Mouse (Mus musculus): ENCODE data around the gene Ankrd13c. TPM values are rescaled to one million over a fixed set of nuclear protein-coding genes. Genes with fewer than 3 reads are reported as not detected.

Gene Ankrd13c
- total RNA-seq (2023), result 10 to 100 TPM; 76.7 to 80.3 TPM

DNA sequence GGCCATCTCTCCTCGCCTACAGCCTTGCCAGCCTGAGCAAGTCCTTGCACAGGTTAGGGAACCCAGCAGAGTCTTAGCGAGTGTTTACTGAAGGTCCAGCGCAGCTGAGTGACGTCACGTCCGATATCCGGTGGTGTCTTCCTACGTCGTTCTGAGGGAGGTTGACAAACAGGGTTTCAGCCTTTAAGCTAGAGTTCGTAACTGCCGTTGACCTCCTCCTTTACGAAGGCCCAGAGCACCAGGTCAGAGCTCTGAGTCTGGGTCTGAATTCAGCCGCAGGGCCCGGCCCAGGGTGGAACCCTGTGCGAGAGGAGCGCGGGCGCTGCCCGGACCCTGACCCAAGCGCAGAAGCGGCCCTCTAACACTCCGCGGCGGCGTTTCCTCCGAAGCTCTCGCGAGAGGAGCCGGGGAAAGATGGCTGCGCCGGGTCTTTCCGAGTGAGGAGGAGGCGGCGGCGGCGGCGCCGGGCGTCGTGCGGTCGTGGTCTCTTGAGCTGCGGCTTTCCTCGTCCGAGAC lies at the start of gene Ankrd13c:
Gene Ankrd13c, plus strand, starts transcription at position 397 of the 516 bp plus-strand sequence.

DNA sequence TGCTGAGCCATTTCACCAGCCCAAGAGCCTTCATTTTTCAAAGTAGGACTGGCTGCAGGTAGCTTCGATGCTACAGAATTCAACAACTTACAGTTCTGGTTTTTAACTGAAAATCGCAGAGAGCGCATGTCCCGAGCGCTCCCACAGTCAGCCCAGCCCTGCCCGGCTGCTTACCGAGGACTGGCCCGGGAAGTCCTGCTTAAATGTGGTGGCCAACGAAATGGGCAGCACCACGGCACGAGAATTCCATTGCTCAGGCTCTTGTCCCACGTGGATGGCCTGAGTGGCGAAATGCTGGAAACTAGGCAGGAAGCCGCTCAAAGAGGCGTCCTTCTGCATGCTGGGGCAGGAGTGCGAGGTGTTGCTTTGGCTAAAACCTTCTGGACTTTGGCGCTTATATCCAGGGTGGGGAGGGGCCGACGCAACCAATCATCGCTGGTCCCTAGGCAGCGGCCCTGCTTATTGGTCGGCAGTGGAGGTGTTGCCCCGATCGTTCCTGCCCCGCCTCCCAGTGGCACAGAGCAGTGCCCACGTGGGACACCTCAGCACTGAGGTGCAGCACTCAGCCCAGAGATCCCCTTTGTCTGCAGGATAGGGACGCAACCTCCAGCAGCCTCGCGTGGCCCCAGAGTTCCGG lies 22.2 kb upstream of the Ankrd13c start, which contains the start of gene Cth:
Gene Cth, minus strand, starts transcription at position 386 of the 637 bp plus-strand sequence.

GRCm38 (mm10) chr3:158036329-158036988 lies 89.4 kb downstream of the Ankrd13c start, which contains the start of the genes Srsf11 and Lrrc40:
Srsf11 (minus strand) TSS chr3:158036639.
Lrrc40 (plus strand) TSS chr3:158036662.

Other genes with a start within 250 kb of the Ankrd13c start
- not detected for gene Cth, start 22.2 kb upstream of the Ankrd13c start, total RNA-seq (2023)
- gene Srsf11, start 89.4 kb downstream of the Ankrd13c start, total RNA-seq (2023), result 100 to 1,000 TPM; 391 to 443 TPM
- gene Lrrc40, start 89.4 kb downstream of the Ankrd13c start, total RNA-seq (2023), result 10 to 100 TPM; 15.2 to 24.9 TPM